Mouse (Mus musculus) testis, adult 2 months (tissue): ENCODE data around the gene Asic2.

Experiments used
- CTCF ChIP-seq: fragments of 200-500 bp; IDR thresholded peaks from 2 replicates; pipeline ENCODE4 v1.5.1; 2012; ENCODE audit warnings: low read depth, mild to moderate bottlenecking, inconsistent platforms, low read length, moderate library complexity; ENCODE audit not compliant: control insufficient read depth, insufficient read depth, insufficient replicate concordance
- POLR2A ChIP-seq: fragments of 200-500 bp; IDR thresholded peaks from 2 replicates; pipeline ENCODE4 v1.6.1; 2012; ENCODE audit warnings: low read depth, mild to moderate bottlenecking, inconsistent platforms, low read length, moderate library complexity; ENCODE audit not compliant: control insufficient read depth

DNA sequence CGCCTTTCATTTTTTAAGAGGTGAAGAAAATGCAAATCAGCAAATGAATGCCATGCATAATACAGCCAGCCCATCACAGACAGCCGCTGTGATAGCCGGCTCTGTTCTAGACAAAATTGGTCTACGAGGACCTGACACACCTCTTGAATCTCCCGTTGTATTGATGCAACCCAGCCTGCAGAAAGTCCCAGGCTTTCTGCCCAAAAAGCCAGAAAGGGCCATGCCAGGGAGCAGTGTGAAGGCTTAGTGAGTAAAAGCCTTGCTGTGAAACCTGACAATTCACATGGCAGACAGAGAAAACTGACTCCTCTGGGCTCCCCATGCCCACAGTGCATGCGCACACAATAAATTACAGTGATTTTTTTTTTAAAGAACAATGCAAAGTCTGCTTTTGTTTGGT lies 858.2 kb downstream of the Asic2 start:
- no peak for TF ChIP-seq POLR2A
- TF ChIP-seq CTCF = no peak
